Mouse (Mus musculus) skeletal muscle tissue, adult 2 months (tissue): ENCODE measurements around the gene Cntn4.
A peak's percentile ranks its signal among the peaks of the same experiment; 100 is the strongest.

ENCODE experiments used
- DNase-seq: peaks from one replicate; pipeline ENCODE4 v3.0.0-alpha.2; 2012; ENCODE audit warnings: low read depth, low spot score

Gene Cntn4

DNA sequence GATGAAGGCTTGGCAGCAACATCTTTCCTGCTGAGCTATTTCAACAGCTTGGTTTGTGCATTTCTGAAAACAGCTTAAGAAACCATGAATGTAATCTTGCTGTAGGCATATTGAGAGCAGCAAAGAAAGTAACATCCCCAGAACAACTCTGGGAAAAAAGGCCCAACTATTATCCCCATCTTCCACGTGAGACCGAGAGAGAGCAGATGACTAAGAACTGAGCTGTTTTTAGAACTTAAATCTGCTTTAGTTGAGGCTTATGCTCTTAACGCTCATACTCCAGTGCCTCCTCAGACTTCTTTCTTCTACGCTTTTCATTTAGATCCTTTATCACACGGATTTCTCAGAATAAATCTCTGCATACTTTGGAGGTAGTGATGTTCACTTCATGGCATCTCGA, 784.9 kb downstream of the Cntn4 start:
- DNase-seq: no peak

- DNase-seq: no peak
These were observed 786.4 kb downstream of the Cntn4 start for GRCm38 (mm10) chr6:106463857-106464256.

DNA sequence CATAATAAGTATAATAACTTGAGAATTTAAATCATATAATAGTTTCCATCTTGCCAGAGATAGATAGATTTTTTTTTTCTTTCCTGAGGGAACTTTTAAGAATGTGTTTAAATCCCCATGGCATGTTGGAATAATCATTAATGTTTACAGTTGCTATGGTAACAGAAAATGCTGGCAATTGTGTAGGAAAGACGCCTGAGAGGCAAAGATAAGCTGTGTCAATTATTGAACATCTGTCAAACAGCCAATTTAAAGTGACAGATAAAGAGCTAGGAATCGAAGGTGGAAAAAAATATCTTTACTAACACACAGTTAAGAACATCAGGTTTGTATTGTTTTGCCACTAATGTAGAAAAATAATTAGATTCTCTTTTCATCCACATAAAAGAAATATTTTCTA, 788.3 kb downstream of the Cntn4 start:
- DNase-seq: no peak

- no peak for DNase-seq
These were observed 789.0 kb downstream of the Cntn4 start for GRCm38 (mm10) chr6:106466267-106467029.

GRCm38 (mm10) chr6:106471840-106472608, 794.6 kb downstream of the Cntn4 start:
- no peak for DNase-seq

DNA sequence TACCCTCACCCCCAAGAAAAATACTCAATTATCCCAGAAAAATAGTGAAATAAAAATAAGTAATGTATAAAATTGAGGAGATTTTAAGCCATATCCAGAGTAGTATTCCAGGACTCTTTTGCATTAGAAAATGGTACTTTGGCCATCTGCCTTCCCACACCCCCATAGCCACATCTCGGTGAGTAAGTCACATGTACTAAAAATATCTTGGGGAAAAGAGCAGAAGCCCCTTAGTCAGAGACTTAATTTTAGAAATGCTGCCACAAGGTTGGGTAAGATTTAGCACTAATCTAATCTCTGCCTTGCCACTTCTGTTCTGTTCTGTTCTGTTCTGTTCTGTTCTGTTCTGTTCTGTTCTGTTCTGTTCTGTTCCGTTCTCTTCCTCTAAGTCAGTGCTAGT, 796.4 kb downstream of the Cntn4 start:
- no peak for DNase-seq

GRCm38 (mm10) chr6:106481533-106481932, 804.1 kb downstream of the Cntn4 start:
- no peak for DNase-seq

DNA sequence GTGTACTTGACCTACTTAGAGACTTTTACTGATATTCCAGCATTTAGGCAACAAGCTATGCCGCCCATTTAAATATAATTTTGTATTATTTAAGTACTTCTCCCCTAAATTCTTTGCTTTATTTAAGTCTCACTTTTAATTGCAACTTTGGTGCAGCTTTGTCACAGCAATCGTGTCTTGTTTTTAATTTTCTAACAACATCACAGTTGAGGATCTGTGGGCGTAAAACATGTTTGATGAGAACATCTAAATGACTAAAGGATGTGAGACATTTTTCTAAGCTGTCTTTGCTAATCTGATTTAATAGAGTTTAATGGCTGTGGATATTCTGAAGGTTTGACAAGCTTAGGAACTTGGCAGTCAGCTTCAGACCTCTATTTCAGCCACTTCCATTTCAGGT, 818.8 kb downstream of the Cntn4 start:
- DNase-seq: no peak

GRCm38 (mm10) chr6:106499166-106499565, 821.7 kb downstream of the Cntn4 start:
- no peak for DNase-seq

DNA sequence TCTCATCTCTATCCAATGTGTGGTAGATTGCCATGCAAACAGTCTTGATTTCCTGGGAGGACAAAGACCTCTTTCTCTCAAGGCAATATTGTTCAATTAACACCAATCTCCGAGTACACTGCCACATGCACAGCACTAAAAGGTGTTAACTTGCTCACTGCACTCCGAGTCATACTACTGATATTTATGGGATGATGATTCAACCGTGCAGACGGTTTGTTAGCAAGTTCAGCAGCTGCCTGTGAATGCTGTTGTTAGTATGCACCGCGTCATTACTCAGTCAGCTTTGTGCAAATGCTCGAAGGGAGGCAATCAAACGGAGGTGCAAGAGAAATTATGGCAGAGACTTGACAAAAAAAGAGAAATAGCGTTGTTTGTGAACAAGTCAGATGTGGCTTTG, 826.5 kb downstream of the Cntn4 start:
- no peak for DNase-seq

DNA sequence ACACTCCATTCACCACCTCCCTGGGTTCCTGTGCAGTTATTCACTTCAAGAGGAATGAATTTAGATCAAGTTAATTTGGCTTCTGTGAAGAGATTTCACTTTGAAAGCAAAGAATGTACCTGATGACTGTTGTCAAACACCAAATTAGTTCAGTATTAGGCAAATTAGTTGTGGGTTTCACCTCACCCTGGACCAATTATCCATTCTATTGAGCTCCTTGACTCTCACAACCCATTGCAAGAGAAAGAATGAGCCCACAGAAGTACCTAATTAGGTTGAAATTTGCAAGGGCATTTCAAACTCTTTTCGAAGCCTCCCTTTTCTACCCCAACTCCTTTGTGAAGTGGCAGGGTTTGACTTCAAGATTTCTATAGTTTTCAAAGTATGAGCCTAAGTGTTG, 842.9 kb downstream of the Cntn4 start:
- DNase-seq: no peak

GRCm38 (mm10) chr6:106543500-106543899, 866.0 kb downstream of the Cntn4 start:
- DNase-seq: no peak

DNA sequence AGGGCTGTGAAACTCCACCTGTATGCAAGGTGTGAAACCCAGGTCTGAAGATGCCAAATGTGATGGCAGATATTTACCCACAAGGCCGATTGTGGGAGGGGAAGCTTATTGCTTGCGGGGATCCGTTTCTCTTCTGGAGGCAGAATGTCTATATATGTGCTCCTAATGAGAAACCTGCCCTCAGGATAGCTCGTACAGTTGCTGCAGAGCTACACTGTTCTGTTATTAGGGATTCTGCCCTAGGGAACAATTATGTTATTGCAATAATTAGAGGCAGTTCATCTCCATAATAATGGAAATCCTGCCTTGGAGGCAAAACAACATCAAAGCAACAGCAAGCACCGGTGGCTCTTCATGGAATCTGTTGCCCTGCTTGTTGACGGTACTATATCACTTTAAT, 884.2 kb downstream of the Cntn4 start:
- no peak for DNase-seq

DNA sequence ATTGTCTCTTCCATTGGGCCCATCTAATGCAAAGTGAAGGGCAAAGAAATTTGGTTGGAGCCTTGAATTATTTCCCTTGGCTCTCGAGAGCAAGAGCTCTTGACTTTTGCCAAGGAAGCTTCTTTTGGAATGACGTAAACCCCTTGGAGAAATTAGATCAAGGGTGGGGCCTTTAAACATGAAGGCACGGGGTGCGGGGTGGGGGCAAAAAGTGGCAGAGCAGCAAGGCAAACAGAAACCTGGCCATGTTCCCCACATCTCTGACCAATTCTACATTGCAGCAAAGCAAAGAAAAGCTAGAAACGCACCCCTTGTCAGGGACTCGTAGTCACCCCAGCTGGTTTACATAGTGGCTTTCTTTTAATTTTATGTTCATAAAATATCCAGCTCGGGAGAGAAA, 887.9 kb downstream of the Cntn4 start:
- peak; percentile 27 for DNase-seq

DNA sequence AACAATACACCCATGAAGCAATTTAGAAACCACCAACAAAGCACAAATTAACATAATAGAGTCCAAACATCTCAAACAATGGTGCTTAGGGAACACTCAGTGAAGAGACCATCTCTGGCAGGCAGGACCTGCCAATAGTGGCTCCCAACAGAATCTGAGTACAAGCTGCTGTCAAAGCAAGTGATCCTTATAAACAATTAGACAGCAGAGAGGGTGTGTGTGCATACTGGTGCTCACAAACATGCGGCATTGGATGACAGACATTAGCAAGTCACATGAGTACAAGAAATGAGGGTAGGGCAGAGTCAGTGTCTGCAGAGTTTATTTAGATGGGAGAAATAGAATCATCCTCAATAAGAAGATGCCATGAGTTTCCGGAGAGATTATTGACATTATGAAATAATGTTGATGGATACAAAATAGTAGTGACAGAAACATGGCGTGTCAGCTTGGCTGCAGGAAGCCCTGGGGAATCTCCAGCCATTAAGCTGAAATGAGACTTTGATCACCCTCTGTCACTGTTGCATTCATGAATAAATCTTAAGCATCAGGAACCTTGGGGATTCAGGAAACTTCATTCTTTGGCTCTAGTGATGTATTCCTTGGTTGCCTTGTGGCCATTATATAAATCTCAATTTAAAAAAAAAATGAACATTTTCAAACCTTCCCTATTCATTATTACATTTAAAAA, 888.5 kb downstream of the Cntn4 start:
- peak; percentile 16 for DNase-seq

GRCm38 (mm10) chr6:106566929-106567621, 889.6 kb downstream of the Cntn4 start:
- DNase-seq: no peak

- DNase-seq: no peak
These were observed 902.7 kb downstream of the Cntn4 start for GRCm38 (mm10) chr6:106580124-106580523.

GRCm38 (mm10) chr6:106593756-106594155, 916.3 kb downstream of the Cntn4 start:
- no peak for DNase-seq

DNA sequence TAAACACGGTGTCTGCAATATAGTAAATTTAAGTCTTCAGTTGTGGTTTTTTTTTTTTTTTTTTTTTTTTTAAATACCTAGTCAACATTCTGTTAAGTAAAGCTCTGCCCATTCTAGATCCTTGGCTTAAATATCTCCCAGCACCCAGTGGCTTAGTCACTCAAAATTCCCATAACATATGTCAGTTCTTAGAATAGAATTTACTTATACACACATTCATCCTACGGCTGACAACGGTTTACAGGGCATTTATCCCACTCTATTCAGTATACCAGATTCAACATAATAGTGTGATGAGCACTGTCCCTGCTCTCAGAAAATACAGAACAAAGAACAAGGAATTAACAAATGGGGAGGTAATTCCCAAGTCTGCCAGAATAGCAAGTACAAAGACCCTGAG, 939.6 kb downstream of the Cntn4 start:
- DNase-seq: no peak

GRCm38 (mm10) chr6:106621188-106621749, 943.8 kb downstream of the Cntn4 start:
- DNase-seq: no peak

DNA sequence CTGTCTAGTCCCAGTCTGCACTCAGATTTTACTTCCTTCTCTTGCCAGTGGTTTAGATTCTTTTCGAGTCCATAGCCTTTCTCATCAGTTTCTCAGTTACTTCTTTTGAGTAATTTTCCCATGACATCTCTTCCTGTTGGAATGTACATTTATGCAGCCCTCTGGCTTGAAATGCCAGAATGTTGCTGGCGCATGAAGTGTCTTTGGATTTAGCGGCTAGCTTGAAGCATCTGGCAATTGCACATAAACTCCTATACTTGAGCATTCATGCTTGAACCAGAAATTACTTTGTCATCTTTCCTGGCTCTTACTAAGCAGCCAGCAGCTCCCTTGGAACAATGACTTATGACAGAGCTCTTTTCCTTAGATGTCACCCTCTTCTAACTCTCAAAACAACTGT, 965.6 kb downstream of the Cntn4 start:
- no peak for DNase-seq
